Mouse (Mus musculus) lung, postnatal 36 days (tissue): ENCODE data around the gene Stk19.

Experiments used
- DNase-seq: peaks from one replicate; pipeline ENCODE4 v3.0.0; 2022; ENCODE audit warnings: mixed read lengths

Gene Stk19

DNA sequence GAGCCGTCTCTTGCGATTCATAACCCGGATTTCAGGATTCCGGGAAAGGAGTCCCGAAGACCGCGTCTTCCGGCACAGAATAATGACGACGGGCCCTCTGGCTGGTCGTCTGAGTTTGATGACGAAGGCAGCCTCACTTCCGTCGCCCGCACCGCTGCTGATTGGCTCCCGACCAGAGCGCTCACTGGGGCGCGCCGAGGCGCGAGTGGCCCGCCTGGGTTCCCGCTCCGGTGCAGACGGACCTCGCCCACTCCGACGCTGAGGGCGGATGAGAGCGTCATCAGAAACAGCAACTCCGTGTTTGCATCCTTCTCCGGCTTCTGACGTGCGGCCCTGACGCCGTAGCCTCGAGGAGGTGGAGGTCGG, at the start of gene Stk19, which contains the start of gene Dxo:
Stk19 (minus strand) TSS at position 90 of the 366 bp plus-strand sequence.
Dxo (plus strand) TSS at position 164 of the 366 bp plus-strand sequence.
- peak; percentile 97 for DNase-seq

DNA sequence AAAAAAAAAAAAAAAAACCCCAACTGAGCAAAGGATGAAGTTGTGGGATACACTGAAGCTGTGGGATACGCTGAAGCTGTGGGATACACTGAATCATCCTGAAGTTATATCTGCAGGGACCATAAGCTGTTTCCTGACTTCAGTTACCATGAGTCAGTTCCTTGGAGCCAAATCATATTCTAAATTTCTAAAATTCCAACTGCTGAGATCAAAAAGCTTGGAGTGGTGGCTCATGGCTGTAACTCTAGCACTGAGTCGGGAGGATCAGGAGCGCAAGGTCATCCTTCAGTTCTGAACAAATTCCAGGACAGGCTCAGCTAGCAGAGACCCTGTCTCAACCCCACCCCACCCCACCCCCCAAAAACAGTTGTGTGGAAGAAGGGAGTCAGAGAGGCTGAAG, 48.9 kb upstream of the Stk19 start:
- DNase-seq = no peak

DNA sequence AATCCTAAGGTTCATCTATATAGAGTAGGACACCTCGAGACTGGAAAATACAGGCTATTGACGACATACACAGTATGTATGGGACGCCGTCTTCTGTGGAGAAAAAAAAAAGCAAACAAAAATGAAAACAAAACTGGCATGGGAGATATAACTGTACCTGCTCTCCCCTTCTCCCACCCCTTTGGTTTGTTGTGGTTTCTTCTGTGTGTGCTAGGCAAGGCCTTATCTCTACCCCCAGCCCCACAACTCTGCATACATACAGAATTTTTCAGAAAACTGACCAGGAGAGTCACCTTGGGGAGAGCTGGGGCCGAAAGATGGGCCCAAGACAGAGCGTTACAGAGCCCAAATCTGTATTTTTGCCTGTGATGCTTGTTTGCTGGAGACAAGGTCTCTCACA, 48.0 kb upstream of the Stk19 start:
- DNase-seq = no peak

DNA sequence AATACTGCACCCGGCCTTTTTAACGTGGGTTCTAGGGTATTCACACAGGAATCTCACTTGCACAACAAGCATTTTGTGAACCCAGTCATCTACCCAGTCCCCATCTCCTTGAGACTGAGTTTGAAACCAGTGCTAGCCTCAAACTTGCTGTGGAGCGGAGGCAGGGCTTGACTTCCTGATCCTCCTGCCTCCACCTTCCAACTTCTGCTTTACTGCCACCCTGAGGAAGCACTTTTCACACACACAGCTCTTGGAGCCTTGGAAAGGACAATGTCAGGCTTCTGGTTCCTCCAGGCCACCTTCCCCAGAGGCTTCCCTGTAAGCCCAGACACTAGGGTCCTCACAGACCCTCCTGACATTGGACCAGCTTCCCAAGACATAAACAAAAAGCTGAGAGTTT, 46.6 kb upstream of the Stk19 start:
- no peak for DNase-seq

DNA sequence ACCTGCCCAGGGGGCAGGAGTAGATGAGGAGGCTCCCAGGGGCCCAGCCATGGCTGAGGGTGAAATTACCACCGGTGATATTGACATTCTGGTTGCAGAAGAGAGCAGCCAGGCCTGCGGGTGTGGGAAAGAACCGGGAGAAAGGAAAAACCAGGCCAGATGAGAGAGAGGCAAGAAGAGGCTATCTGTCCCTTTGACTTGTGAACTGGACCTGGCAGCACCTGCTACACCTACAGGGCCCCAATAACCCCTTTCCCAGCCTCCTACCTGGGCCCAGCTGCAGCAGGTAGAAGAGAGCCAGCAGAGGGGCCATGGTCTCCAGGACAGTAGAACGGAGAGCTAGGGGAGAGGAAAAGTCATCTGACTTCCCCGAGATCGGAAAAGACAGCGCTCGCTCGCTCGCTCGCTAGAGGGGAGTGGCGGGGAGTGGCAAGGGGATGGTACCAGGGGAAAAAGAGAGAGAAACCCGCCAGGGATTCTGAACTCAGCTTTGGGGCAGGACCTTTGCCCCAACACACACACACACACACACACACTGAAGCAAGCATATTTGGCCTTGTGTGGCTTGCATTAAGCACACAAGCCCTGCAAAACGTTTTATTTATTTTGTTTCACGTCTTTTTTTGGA, 45.1 kb upstream of the Stk19 start, which contains the start of gene Gm20547:
Gm20547 (minus strand) TSS at position 360 of the 628 bp plus-strand sequence.
- no peak for DNase-seq

DNA sequence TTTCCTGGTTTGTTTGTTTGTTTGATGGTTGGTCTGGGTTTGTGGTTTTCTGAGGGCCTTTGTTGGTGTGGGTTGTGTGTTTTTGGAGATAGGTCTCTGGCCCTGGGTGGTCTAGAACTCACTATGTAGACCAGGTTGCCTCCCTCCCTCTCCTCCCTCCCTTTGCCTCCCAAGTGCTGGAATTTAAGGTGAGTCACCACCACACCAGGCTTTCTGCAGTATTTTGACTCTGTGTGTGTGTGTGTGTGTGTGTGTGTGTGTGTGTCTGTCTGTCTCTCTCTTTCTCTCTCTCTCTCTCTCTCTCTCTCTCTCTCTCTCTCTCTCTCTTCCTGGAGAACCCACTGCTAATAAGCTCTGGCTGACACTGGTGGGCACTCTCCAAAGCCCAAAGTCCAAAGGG, 44.4 kb upstream of the Stk19 start:
- DNase-seq = no peak

DNA sequence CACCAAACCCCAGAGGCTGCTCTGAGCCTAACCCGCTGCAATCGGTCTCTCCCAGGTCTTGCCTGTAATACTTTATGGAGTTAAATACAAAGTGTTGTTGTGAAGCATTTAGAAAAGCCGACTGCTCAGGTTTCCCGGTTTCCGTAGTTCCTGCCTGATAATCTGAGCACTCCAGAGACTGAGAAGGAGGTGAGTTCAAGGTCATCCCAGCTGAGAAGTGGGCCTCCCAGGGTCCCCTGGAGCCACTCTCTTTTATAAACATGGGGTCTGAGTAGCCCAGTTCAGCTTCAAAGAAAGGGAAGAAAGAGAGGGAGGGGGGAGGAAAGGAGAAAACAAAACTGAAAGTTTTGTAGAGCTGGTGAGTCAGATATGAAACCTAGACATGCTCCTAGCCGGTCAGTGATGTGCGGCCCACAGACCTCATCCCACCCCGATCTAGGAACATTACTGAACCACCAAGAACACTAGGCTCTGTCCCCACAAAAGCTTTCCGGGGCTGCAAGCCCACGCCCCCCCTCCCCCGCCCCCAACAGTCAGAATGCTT, 42.7 kb upstream of the Stk19 start, which contains the start of gene Zbtb12:
Zbtb12 (plus strand) TSS at position 148 of the 544 bp plus-strand sequence.
- DNase-seq = no peak

DNA sequence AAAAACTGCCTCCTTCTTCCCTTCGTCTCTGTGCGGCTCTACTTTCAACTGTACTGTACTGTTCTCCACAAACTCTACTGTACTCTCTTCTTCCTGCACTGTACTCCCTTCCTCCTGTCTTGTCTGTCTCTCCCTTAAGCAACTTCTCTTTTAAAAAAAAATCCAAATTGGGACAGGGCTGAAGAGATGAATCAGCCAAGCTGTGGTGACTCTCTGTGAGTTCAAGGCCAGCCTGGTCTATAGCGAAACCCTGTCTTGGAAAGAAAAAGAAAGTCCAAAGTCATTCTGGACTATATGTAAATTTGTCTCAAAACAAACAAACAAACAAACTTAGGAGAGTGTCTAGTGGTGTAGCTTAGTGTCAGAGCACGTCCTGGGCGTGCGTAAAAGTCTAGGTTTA, 37.6 kb upstream of the Stk19 start:
- no peak for DNase-seq

DNA sequence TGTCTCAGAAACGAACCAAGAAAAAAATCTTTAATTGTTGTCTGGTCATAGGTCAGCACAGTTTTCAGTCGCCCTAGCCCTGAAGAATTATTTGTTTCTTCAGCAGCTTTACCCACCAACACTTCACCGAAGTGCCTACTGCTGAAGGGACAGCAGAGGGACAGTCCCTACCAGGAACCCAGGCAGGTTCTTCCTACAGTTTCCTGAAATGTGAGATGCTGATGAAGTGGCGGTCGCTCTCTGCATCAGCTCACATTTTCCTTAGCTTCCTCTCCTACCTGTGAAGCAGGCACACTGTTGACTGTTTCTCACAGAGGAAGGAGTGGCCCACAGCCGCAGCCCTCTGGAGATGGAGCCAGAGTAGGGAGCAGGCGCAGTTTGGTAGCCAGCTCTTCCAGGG, 29.2 kb upstream of the Stk19 start:
- no peak for DNase-seq

DNA sequence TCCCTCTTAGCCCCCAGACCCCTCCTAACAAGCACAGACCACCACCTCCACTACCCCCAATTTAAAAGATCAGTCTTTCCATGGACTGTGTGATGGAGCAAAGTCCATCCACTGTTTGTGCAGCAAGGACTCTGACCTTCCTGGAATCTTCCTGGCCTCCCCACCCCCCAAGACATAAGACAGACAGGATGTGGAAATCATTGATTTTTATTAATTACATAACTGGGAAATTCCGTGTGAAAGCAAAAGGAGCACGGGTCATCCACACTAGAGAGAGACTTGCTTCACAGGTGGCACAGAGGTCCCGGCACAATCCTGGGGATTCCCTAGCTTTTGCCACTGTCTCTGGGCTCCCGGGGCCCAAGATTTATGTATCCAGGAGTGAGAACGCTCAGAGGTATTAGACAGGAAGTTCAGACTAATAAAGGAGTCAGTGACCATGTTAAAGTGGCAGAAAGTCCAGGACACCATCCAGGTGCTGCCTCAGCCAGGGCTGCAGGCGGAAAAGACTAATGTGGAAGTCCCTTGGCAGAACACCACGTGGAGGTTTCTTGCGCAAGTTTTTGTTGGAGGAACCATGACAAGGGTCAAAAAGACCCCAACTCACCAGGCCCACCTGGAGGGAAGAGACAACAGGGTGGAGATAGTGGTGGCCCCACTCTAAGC, 25.8 kb upstream of the Stk19 start, which contains the start of gene Cfb:
Cfb (minus strand) TSS at position 103 of the 666 bp plus-strand sequence.
- DNase-seq = no peak

DNA sequence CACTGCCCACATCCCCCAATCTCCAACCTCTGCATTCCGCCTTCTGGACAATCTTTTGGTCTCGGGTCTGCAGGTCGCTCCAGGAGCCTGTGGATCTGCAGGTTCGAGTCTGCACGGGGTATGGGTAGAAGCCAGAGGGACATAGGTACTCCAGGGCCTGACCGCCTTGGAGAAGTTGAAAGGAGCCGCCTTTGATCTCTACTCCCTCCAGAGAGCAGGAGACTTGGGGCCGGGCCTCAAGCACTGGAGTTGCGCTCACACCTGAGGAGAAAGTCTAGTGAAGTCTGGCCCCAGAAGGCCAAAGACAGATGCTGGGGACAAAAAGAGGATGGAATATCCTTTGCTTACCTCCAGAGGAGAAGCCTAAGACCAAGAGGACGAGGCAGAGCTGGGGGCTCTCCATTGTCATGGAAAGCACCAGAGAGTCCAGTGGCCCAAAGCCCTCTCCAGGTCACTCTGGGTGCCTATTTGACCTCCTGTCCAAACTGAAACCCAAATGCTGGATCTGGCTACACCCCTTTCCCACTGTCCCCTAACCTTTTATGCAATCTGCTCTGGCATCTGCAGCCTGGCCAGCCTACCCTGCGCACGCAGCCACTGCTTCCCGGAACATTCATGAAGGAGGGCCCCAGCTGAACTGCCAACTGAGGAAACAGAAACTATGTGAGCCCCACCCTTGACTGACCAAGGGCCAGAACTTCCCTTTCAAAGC, 25.1 kb upstream of the Stk19 start:
- DNase-seq = peak; percentile 69

DNA sequence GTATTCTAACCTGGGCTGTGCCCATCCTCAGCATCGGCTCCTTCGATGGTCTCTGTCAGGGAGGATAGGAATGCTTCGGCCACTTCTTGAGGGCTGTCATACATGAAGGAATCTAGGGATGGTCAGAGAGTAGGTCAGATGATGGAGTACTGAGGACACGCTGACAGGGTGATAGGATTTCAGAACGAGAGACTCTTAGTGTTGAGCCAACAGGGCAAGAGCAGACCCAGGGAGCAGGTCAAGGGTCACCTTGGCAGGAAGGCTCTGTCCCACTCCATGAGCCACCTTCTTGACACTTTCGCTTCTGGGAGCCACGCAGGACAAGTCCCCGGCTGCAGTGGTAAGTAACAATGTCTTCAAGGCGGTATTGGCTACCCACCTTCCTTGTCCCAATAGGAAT, 23.8 kb upstream of the Stk19 start:
- no peak for DNase-seq

DNA sequence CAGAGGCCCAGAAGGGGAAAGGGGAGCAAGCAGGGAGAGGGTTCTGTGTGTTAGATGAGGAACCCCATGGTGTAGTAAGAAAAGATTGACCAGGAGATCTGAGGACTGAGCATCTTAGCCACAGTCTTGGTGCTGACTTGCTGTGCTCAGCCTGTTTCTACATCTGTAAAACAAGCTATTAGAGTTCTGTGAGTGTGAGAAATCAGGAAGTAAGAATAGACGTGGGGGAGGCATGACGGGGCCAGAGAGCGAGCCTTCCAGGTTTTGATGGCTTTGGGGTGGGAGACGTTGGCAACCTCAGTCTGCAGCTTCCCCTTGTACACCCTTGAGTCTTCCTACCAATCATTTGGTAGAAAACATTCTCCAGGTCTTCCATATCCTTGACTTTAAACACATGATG, 21.9 kb upstream of the Stk19 start:
- no peak for DNase-seq

DNA sequence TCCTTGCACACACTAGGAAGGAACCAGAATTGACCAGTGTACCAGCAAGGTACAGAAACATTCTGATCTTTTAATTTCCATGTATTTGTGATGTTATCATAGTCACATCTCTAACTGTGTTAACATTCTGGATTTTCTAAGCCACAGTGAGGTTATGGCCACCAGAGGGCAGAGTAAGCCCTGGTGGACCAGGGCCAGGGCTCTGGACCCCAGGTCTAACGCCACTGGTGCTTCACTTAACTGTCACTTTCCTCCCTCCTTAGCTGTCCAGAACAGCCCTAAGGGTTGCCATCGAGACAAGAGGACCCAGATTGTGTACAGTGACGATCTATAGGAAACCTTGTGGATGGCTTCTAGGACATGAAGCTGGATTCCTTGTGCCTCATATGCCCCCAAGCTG, 19.1 kb upstream of the Stk19 start:
- peak; percentile 71 for DNase-seq

DNA sequence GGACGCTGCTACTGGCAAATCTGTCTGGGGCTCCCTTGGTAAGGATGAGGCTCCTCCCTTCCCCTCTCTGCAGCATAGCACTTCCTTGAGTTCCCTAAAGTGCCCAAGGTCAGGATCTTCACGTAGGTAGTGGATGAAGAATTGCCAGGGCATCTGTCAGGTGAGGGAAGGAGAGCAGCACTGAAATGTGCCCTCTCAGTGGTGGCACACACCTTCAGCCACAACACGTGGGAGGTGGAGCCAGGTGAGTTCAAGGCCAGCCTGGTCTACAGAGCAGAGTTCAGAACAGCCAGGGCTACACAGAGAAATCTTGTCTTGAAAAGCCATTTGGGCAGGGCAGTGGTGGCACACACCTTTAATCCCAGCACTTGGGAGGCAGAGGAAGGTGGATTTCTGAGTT, 18.0 kb upstream of the Stk19 start:
- no peak for DNase-seq

DNA sequence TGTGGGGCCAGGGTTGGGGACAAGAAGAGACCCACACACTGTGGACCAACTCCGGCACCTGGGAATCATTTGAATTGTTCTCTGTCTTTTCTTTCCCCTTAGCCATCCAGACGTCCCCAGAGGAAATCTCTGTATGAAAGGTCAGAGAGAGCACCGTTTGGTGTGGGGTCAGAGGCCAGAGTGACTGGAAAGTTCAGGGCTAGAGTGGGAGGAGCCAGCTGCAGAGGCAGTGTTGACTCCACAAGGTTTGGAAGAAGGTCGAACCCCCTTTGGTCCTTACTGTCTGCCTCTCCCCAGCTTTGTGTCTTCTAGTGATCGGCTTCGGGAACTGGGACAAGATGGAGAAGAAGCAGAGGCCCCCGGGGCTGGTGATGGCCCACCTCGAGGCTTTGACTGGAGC, 16.8 kb upstream of the Stk19 start:
- no peak for DNase-seq

DNA sequence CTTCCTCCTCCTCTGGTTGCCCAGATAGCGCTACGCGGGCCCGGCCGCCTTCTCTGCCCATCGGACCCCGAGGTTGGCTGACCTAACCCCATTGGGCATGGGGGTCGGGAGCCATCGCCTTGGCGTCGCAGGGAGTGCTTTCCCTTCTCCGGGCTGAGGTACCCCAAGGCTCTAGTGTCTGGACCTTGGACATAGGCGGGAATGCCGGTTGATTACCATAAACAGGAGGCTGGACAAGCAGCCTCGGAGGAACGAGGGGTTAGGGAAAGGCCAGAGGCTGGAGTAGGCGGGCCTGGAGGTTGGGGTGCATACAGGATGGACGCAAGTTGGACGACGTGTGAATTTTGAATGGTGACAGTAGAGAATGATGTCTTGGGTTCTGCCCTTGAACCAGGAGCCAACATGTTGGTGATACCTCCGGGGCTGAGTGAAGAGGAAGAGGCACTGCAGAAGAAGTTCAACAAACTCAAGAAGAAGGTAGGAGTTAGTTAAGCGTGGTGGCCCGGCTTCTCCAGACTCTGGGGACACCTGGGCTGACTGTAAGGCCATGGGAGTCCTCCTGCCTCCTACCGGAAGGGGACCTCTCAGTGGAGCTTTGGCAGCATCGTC, 13.9 kb upstream of the Stk19 start:
- no peak for DNase-seq

DNA sequence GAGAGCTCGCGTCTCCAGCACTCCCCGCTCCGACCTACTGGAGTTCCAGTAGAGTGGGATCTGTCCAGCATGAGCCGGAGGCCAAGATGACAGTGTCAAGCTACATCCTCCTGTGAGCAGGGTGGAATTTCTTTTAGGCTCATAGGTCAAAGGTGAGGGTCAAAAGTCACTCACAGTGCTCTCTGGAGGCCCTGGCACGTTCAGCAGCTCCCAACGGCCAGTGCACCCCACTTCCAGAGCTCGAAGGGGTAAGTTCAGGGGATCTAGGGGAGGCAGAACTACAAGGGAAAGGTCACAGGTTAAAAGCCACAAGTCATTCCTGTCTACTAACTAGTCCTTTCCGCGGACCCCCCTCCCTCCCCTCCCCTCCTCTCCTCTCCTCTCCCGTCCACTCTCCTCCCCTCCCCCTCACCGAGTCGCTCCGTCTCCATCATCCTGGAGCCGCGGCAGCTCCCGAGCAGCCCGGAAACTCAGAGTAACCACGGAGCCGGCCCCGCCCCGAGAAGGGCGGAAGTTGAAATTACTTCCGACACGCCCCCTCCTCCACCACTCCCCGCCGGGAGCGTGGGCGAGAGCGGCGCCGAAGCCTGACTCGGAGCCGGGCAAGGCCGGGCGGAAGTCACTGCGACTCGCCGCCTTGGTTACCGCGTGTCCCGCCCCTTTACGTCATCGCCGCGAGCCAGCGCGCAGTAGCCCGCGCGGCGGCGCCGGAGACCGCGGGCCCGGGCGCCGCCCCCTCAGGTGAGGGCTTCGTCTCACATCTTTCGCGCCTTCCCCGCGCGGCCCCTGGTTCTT, 13.2 kb upstream of the Stk19 start, which contains the start of the genes Skiv2l and Nelfe:
Skiv2l (minus strand) TSS at position 489 of the 795 bp plus-strand sequence.
Nelfe (plus strand) TSS at position 670 of the 795 bp plus-strand sequence.
- peak; percentile 98 for DNase-seq

DNA sequence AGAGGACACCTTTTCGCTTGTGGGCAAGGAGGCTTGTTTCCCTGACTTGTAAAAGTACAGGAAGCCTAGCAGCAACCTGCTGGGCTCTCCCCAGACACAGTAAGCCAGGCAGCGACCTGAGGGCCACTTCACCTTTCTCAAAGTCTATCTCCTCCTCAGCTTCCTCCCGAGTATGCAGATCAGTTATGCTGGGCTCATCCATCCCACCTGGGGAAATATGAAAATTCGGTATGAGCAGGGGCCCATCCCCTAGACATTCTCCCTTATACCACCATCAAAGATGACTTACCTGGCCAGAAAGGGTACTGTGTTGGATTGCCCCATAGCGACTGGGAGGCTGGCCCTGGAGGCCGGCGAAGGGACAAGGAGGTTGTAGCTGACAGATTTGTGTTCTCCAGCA, 10.9 kb upstream of the Stk19 start:
- no peak for DNase-seq

DNA sequence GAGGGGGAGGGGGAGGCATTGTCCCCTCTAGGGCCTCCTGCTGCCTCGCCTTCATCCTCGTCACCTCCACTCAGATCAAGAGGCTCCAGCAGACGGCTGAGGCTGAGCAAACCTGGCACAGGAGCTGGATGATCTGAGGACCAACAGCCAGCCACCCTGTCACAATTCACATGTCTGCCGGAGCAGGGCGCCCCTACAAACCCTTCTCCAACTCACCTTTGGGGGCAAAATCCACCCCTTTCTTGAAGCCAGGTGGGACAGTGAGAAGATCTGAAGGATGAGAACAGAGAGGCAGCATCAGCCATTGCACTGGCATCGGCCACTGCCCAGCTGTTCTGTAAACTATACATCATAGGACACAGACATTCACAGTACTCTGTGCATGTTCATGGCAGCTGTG, 10.4 kb upstream of the Stk19 start:
- DNase-seq = no peak

DNA sequence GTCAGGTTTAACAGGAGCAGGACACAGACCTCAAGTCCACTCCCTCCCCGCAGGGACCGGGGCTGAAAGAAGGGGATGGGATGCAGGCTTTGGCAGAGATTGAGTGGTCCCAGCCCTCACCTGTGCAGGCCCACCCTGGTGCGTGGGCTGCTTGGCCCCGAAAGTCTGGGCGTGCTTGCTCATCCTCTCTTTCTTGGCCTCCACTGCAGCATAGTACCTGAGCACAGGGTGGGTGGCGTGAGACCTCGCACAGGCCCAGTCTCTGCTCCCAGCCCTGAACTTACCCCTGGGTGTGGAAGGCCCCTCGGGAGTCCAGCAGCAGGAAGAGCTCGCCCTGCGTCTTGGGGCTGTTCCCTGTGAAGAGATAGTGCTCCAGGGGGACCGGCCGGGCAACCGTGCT, 8.1 kb upstream of the Stk19 start:
- DNase-seq = no peak

DNA sequence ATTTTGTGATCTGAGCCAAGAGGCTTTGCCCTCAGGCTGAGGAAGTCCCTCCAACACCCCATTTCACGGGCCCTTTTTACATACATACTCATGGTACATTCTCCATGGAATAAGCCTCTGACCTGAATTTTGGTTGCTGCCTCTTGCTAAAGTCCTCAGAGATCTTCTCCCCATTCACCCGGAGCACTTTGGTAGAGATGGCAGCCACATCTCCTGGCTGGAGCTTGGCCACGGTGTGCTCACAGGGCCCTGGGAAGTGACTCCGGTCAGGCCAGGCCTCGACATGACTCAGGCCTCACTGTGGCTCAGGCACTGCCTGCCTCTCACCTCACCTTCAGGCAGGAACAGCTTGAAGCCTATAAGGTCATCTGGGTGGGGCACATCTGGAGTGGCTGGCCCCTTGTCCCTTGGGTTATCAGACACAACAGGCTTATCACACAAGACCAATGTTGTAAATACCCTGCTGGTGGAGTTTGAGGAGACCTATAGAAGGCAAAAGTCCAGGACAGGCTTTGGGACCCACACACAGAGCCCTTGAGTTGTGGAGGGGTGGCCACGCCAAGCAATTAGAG, 4.1 kb upstream of the Stk19 start:
- DNase-seq = no peak
